Mouse (Mus musculus) kidney, embryonic 15.5 days (tissue): ENCODE measurements around the gene Zfp985. TPM values are rescaled to one million over a fixed set of nuclear protein-coding genes. Genes with fewer than 3 reads are reported as not detected.
"Not testable (repeated sequence)": the region's sequence is repeated elsewhere in the genome, so short reads cannot be mapped to it uniquely, and the experiment has no call there.

Source experiments
- ATAC-seq: fragments of 200-750 bp; cut with Nextera tagmentation; replicated peaks from 2 replicates; pipeline ENCODE4 v1.8.0; 2017; ENCODE audit warnings: moderate TSS enrichment; ENCODE audit not compliant: low FRiP score
- H3K27ac ChIP-seq: fragments of 300-500 bp; sonication (generic); 2 replicates; pipeline ENCODE4 v1.5.1; 2015; ENCODE audit warnings: mild to moderate bottlenecking, inconsistent platforms
- H3K27me3 ChIP-seq: fragments of 300-500 bp; sonication (generic); 2 replicates; pipeline ENCODE4 v1.6.1; 2015; ENCODE audit warnings: inconsistent platforms
- H3K36me3 ChIP-seq: fragments of 300-500 bp; sonication (generic); 2 replicates; pipeline ENCODE4 v1.6.1; 2015; ENCODE audit warnings: inconsistent platforms
- H3K4me1 ChIP-seq: fragments of 300-500 bp; sonication (generic); 2 replicates; pipeline ENCODE4 v1.6.1; 2015; ENCODE audit warnings: inconsistent platforms
- H3K4me2 ChIP-seq: fragments of 300-500 bp; sonication (generic); 2 replicates; pipeline ENCODE4 v1.6.1; 2015; ENCODE audit warnings: moderate library complexity, mild to moderate bottlenecking, inconsistent platforms
- H3K4me3 ChIP-seq: fragments of 300-500 bp; sonication (generic); replicated peaks from 2 replicates; pipeline ENCODE4 v1.5.1; 2015; ENCODE audit warnings: mild to moderate bottlenecking, inconsistent platforms
- H3K9ac ChIP-seq: fragments of 300-500 bp; sonication (generic); 2 replicates; pipeline ENCODE4 v1.6.1; 2015; ENCODE audit warnings: mild to moderate bottlenecking, inconsistent platforms
- H3K9me3 ChIP-seq: fragments of 300-500 bp; sonication (generic); replicated peaks from 2 replicates; pipeline ENCODE4 v1.6.1; 2016; ENCODE audit warnings: inconsistent platforms
- WGBS: fragments of 180-500 bp; shearing (Covaris S2); methylation state at CpG from one replicate; pipeline ENCODE4 v1.1.7; 2015; ENCODE audit warnings: mixed read lengths; 5-methylcytosine and 5-hydroxymethylcytosine counted together
- polyA plus RNA-seq: library from polyadenylated mRNA; unstranded; fragments of >200 nt; fragmentation: Nextera tagmentation; extraction: Ambion mirVana; gene quantifications from 2 replicates; pipeline ENCODE4 v1.2.1, GENCODE M21; 2015

Zfp985 gene
- 0.30 and 0.53 TPM in 2 replicates for polyA plus RNA-seq

GRCm38 (mm10) chr4:147553071-147553470 is at the start of gene Zfp985:
Zfp985 (plus strand) TSS chr4:147553277.
- not testable (repeated sequence) for H3K9ac ChIP-seq, H3K4me3 ChIP-seq, H3K36me3 ChIP-seq, H3K27ac ChIP-seq, H3K4me2 ChIP-seq, H3K27me3 ChIP-seq, ATAC-seq, H3K4me1 ChIP-seq
- WGBS, result 74% methylated on average over 5 of the region's 5 CpGs
- peaks cover 10% of the 10 kb centered on the region; the same call in 1 of the 2 replicates for H3K9me3 ChIP-seq

- 89% methylated on average over 2 of the region's 2 CpGs for WGBS
- no peak for ATAC-seq
Observed at GRCm38 (mm10) chr4:147509174-147509573, 43.9 kb upstream of the Zfp985 start.

GRCm38 (mm10) chr4:147518981-147519380 is 34.1 kb upstream of the Zfp985 start:
- H3K36me3 ChIP-seq, result peaks cover 2% of the 10 kb centered on the region; the same call in 1 of the 2 replicates
- no peaks in the 10 kb centered on the region for H3K27me3 ChIP-seq
- peak; percentile 16; the same call in 1 of the 2 replicates for ATAC-seq
- H3K4me1 ChIP-seq, result no peaks in the 10 kb centered on the region
- no peak overlapping the region for H3K9ac ChIP-seq
- H3K4me3 ChIP-seq, result no peak overlapping the region
- peaks cover 69% of the 10 kb centered on the region for H3K9me3 ChIP-seq
- no peak overlapping the region for H3K4me2 ChIP-seq
- no peak overlapping the region for H3K27ac ChIP-seq
- 74% methylated on average over 2 of the region's 2 CpGs for WGBS

More at GRCm38 (mm10) chr4:147509174-147509573, 43.9 kb upstream of the Zfp985 start:
- Histone ChIP-seq H3K4me2 (no peak overlapping the region), H3K27ac (no peak overlapping the region), H3K36me3 (peaks cover 19% of the 10 kb centered on the region), H3K4me3 (no peak overlapping the region), H3K4me1 (no peaks in the 10 kb centered on the region), H3K9me3 (peaks cover 29% of the 10 kb centered on the region), H3K9ac (no peak overlapping the region), H3K27me3 (no peaks in the 10 kb centered on the region)

GRCm38 (mm10) chr4:147520100-147520499 is 33.0 kb upstream of the Zfp985 start:
- Histone ChIP-seq H3K4me2 (no peak overlapping the region), H3K27me3 (no peaks in the 10 kb centered on the region), H3K4me1 (no peaks in the 10 kb centered on the region), H3K36me3 (no peaks in the 10 kb centered on the region; the same call in 1 of the 2 replicates), H3K27ac (no peak overlapping the region), H3K4me3 (no peak overlapping the region), H3K9ac (no peak overlapping the region), H3K9me3 (peaks cover 66% of the 10 kb centered on the region)
- peak; percentile 19; the same call in 1 of the 2 replicates for ATAC-seq

- H3K4me2 ChIP-seq, result no peak overlapping the region
- 86% methylated on average over 1 of the region's 1 CpGs for WGBS
- H3K4me1 ChIP-seq, result no peaks in the 10 kb centered on the region
- H3K4me3 ChIP-seq, result no peak overlapping the region
- H3K9ac ChIP-seq, result no peak overlapping the region
- H3K9me3 ChIP-seq, result peaks cover 52% of the 10 kb centered on the region
- H3K27me3 ChIP-seq, result no peaks in the 10 kb centered on the region
- H3K36me3 ChIP-seq, result no peaks in the 10 kb centered on the region
- H3K27ac ChIP-seq, result no peak overlapping the region
- ATAC-seq, result no peak
Observed at GRCm38 (mm10) chr4:147525125-147525524, 28.0 kb upstream of the Zfp985 start.

GRCm38 (mm10) chr4:147530366-147530765 is 22.7 kb upstream of the Zfp985 start:
- H3K27ac ChIP-seq, result no peak overlapping the region
- no peak overlapping the region for H3K9ac ChIP-seq
- no peak overlapping the region for H3K4me3 ChIP-seq
- no peaks in the 10 kb centered on the region for H3K4me1 ChIP-seq
- H3K4me2 ChIP-seq, result no peak overlapping the region
- no peak for ATAC-seq
- H3K36me3 ChIP-seq, result no peaks in the 10 kb centered on the region
- WGBS, result 81% methylated on average over 1 of the region's 1 CpGs
- H3K9me3 ChIP-seq, result peaks cover 24% of the 10 kb centered on the region
- no peaks in the 10 kb centered on the region for H3K27me3 ChIP-seq

GRCm38 (mm10) chr4:147535916-147536315 is 17.2 kb upstream of the Zfp985 start:
- H3K4me2 ChIP-seq, H3K9ac ChIP-seq, H3K4me1 ChIP-seq, H3K4me3 ChIP-seq, ATAC-seq, H3K27me3 ChIP-seq, H3K36me3 ChIP-seq, H3K27ac ChIP-seq: not testable (repeated sequence)
- peaks cover 32% of the 10 kb centered on the region for H3K9me3 ChIP-seq

- ATAC-seq, result no peak
- Histone ChIP-seq H3K27me3 (no peaks in the 10 kb centered on the region), H3K27ac (no peak overlapping the region), H3K9me3 (peaks cover 32% of the 10 kb centered on the region), H3K4me2 (no peak overlapping the region), H3K4me3 (no peak overlapping the region), H3K36me3 (no peaks in the 10 kb centered on the region), H3K9ac (no peak overlapping the region), H3K4me1 (no peaks in the 10 kb centered on the region)
- WGBS, result 87% methylated on average over 2 of the region's 2 CpGs
Observed at GRCm38 (mm10) chr4:147537702-147538101, 15.4 kb upstream of the Zfp985 start.

GRCm38 (mm10) chr4:147539918-147540317 is 13.2 kb upstream of the Zfp985 start, which contains the start of gene Gm16503:
Gm16503 (plus strand) TSS chr4:147540218.
- H3K9me3 ChIP-seq, result peaks cover 35% of the 10 kb centered on the region
- 92% methylated on average over 3 of the region's 3 CpGs for WGBS
- not testable (repeated sequence) for H3K36me3 ChIP-seq, H3K4me1 ChIP-seq, H3K27me3 ChIP-seq, H3K4me2 ChIP-seq, H3K4me3 ChIP-seq, H3K9ac ChIP-seq, ATAC-seq, H3K27ac ChIP-seq

- ATAC-seq, result no peak
- Histone ChIP-seq H3K36me3 (no peaks in the 10 kb centered on the region), H3K4me1 (no peaks in the 10 kb centered on the region), H3K4me2 (no peak overlapping the region), H3K4me3 (no peak overlapping the region), H3K27ac (no peak overlapping the region), H3K9ac (no peak overlapping the region), H3K9me3 (peaks cover 23% of the 10 kb centered on the region), H3K27me3 (no peaks in the 10 kb centered on the region)
Observed at GRCm38 (mm10) chr4:147541105-147541504, 12.0 kb upstream of the Zfp985 start.

GRCm38 (mm10) chr4:147554361-147554760 is 1.3 kb downstream of the Zfp985 start:
- H3K4me2 ChIP-seq, H3K9ac ChIP-seq, ATAC-seq, H3K4me3 ChIP-seq, H3K27me3 ChIP-seq, H3K27ac ChIP-seq, H3K36me3 ChIP-seq, H3K4me1 ChIP-seq: not testable (repeated sequence)
- H3K9me3 ChIP-seq, result peaks cover 10% of the 10 kb centered on the region; the same call in 1 of the 2 replicates
- 72% methylated on average over 2 of the region's 2 CpGs for WGBS

- not testable (repeated sequence) for H3K4me3 ChIP-seq, H3K27ac ChIP-seq, H3K4me1 ChIP-seq, H3K4me2 ChIP-seq, H3K27me3 ChIP-seq, H3K36me3 ChIP-seq, H3K9me3 ChIP-seq, ATAC-seq, H3K9ac ChIP-seq
- WGBS, result 55% methylated on average over 1 of the region's 1 CpGs
Observed at GRCm38 (mm10) chr4:147556921-147557320, 3.8 kb downstream of the Zfp985 start.

GRCm38 (mm10) chr4:147558011-147558410 is 4.9 kb downstream of the Zfp985 start:
- H3K36me3 ChIP-seq, H3K4me2 ChIP-seq, ATAC-seq, H3K27me3 ChIP-seq, H3K27ac ChIP-seq, H3K9ac ChIP-seq, H3K4me1 ChIP-seq, H3K4me3 ChIP-seq, H3K9me3 ChIP-seq: not testable (repeated sequence)
